16 mouse cellular contexts compared by ENCODE assay signal in genomic region chr5:49095432-49095831, GRCm38 (mm10).
A peak's percentile ranks its signal among the peaks of the same experiment; 100 is the strongest.
DNase-seq lines count a peak whose midpoint lies in the region; ATAC-seq lines count a peak whose summit lies in the region.
"Had no signal": no experiment of that assay in that cellular context is flagged by ENCODE, and none has a peak within 500 bp of the region (broad histone marks: within the 10 kb centered on the region; RNA-seq: fewer than 3 reads in every experiment).

No protein-coding gene starts in this region.

- H3K9ac ChIP-seq in hindbrain, embryonic 15.5 days, result no peak overlapping the region
- H3K9ac ChIP-seq in midbrain, embryonic 15.5 days, result no peak overlapping the region
- H3K9ac ChIP-seq: embryonic facial prominence, embryonic 12.5 days; forebrain, embryonic 15.5 days; hindbrain, embryonic 14.5 days had no signal

- no peak overlapping the region for H3K4me3 ChIP-seq in hindbrain, embryonic 15.5 days
- no peak overlapping the region for H3K4me3 ChIP-seq in hindbrain, embryonic 10.5 days
- no peak overlapping the region for H3K4me3 ChIP-seq in midbrain, embryonic 15.5 days
- H3K4me3 ChIP-seq: embryonic facial prominence, embryonic 12.5 days; forebrain, embryonic 15.5 days; heart, embryonic 10.5 days had no signal

- WGBS in hindbrain, embryonic 15.5 days, result 77% methylated on average over 5 of the region's 5 CpGs
- 87% methylated on average over 5 of the region's 5 CpGs for WGBS in hindbrain, embryonic 10.5 days
- 64% methylated on average over 5 of the region's 5 CpGs for WGBS in midbrain, embryonic 15.5 days

- peak; percentile 56 for ATAC-seq in hindbrain, embryonic 15.5 days (ENCODE audit: low FRiP score, low read depth)
- ATAC-seq in midbrain, embryonic 15.5 days (replicated peaks), result no peak
- ATAC-seq: forebrain, embryonic 15.5 days had no signal

- no peak overlapping the region for H3K4me2 ChIP-seq in hindbrain, embryonic 15.5 days
- no peak overlapping the region for H3K4me2 ChIP-seq in midbrain, embryonic 15.5 days
- H3K4me2 ChIP-seq: embryonic facial prominence, embryonic 12.5 days; forebrain, embryonic 15.5 days; hindbrain, embryonic 14.5 days had no signal

- H3K27ac ChIP-seq in hindbrain, embryonic 15.5 days (replicated peaks), result no peak overlapping the region
- no peak overlapping the region for H3K27ac ChIP-seq in hindbrain, embryonic 10.5 days
- no peak overlapping the region for H3K27ac ChIP-seq in midbrain, embryonic 15.5 days
- H3K27ac ChIP-seq: embryonic facial prominence, embryonic 12.5 days; forebrain, embryonic 15.5 days; heart, embryonic 10.5 days; hindbrain, embryonic 14.5 days had no signal

- intact Hi-C loops in heart, postnatal 36 days (cut with DNase I), result no loop called here

- H3K9me3 ChIP-seq in hindbrain, embryonic 15.5 days, result no peaks in the 10 kb centered on the region
- H3K9me3 ChIP-seq in hindbrain, embryonic 10.5 days, result no peaks in the 10 kb centered on the region
- H3K9me3 ChIP-seq in midbrain, embryonic 15.5 days, result no peaks in the 10 kb centered on the region
- H3K9me3 ChIP-seq: embryonic facial prominence, embryonic 12.5 days; forebrain, embryonic 15.5 days; heart, embryonic 10.5 days had no signal

- no peak for DNase-seq in hindbrain, embryonic 10.5 days (ENCODE audit: low spot score)
- DNase-seq in cerebellum, adult 18-20 months, result peak; percentile 58 to 73
- DNase-seq in cerebellum, adult 9-11 months, result peak; percentile 71
- DNase-seq in kidney, postnatal 36 days, result no peak
- DNase-seq in heart, postnatal 36 days, result no peak
- DNase-seq: adrenal gland, postnatal 14 days; gastrocnemius, postnatal 10 days; heart, adult 18-20 months; heart, postnatal 10 days; kidney, adult 11 months had no signal

- no peaks in the 10 kb centered on the region for H3K4me1 ChIP-seq in hindbrain, embryonic 15.5 days (replicated peaks)
- H3K4me1 ChIP-seq in hindbrain, embryonic 10.5 days (replicated peaks), result no peaks in the 10 kb centered on the region
- H3K4me1 ChIP-seq in midbrain, embryonic 15.5 days, result no peaks in the 10 kb centered on the region
- H3K4me1 ChIP-seq: embryonic facial prominence, embryonic 12.5 days; forebrain, embryonic 15.5 days; heart, embryonic 10.5 days had no signal

- no peaks in the 10 kb centered on the region for H3K36me3 ChIP-seq in hindbrain, embryonic 15.5 days
- no peaks in the 10 kb centered on the region for H3K36me3 ChIP-seq in hindbrain, embryonic 10.5 days
- H3K36me3 ChIP-seq in midbrain, embryonic 15.5 days (replicated peaks), result no peaks in the 10 kb centered on the region
- H3K36me3 ChIP-seq: embryonic facial prominence, embryonic 12.5 days; forebrain, embryonic 15.5 days; heart, embryonic 10.5 days had no signal

- no peaks in the 10 kb centered on the region for H3K27me3 ChIP-seq in hindbrain, embryonic 15.5 days
- no peaks in the 10 kb centered on the region for H3K27me3 ChIP-seq in hindbrain, embryonic 10.5 days (ENCODE audit: insufficient read depth, poor library complexity, severe bottlenecking)
- no peaks in the 10 kb centered on the region for H3K27me3 ChIP-seq in midbrain, embryonic 15.5 days (replicated peaks)
- H3K27me3 ChIP-seq: embryonic facial prominence, embryonic 12.5 days; forebrain, embryonic 15.5 days had no signal

Comparison
In these comparisons a context has a peak if more than half of its experiments do, and no peak if none do; other contexts are left out.
1. DNase-seq: peak in cerebellum, adult 18-20 months (2 of 2) and cerebellum, adult 9-11 months (single experiment); none in hindbrain, embryonic 10.5 days (single experiment), kidney, postnatal 36 days (0 of 2) and heart, postnatal 36 days (0 of 2).